Mouse (Mus musculus): ENCODE results near the gene Gnmt. TPM values are rescaled to one million over a fixed set of nuclear protein-coding genes. Genes with fewer than 3 reads are reported as not detected.

The Gnmt gene
- total RNA-seq, 2 experiments from 2014 or later = 1.1 to 2.1 TPM

Other genes starting within 250 kb of the Gnmt start
- under 1 TPM; 0.36 to 0.39 TPM for gene Ttbk1, start 241.5 kb downstream of the Gnmt start, total RNA-seq (2021)
- 1 to 10 TPM; 4.9 to 6.7 TPM for gene Dnph1, start 232.5 kb downstream of the Gnmt start, total RNA-seq (2021)
- 10 to 100 TPM; 11.2 to 11.4 TPM for gene Cul9, start 182.8 kb downstream of the Gnmt start, total RNA-seq (2021)
- 10 to 100 TPM; 70.4 to 74.9 TPM for gene Srf, start 173.0 kb downstream of the Gnmt start, total RNA-seq (2021)
- gene Ptk7, start 99.7 kb downstream of the Gnmt start, total RNA-seq (2021) = under 1 TPM; 0.79 to 0.94 TPM
- gene Klc4, start 83.1 kb downstream of the Gnmt start, total RNA-seq (2021) = 10 to 100 TPM; 11.7 to 11.8 TPM
- 100 to 1,000 TPM in 1 of 2 experiments, 10 to 100 TPM in 1; 99.4 to 102 TPM for gene Mrpl2, start 82.9 kb downstream of the Gnmt start, total RNA-seq (2021)
- 1 to 10 TPM; 5.8 to 5.9 TPM for gene Cul7, start 78.8 kb downstream of the Gnmt start, total RNA-seq (2021)
- 1 to 10 TPM; 7.5 to 9.9 TPM for gene Rrp36, start 54.8 kb downstream of the Gnmt start, total RNA-seq (2021)
- 10 to 100 TPM; 29.8 to 39.0 TPM for gene Mea1, start 50.4 kb downstream of the Gnmt start, total RNA-seq (2021)
- gene Klhdc3, start 48.3 kb downstream of the Gnmt start, total RNA-seq (2021) = 100 to 1,000 TPM; 110 to 123 TPM
- gene Ppp2r5d, start 24.1 kb downstream of the Gnmt start, total RNA-seq (2021) = 10 to 100 TPM; 23.4 to 26.7 TPM
- gene Pex6, start 17.7 kb downstream of the Gnmt start, total RNA-seq (2021) = 10 to 100 TPM; 12.7 to 15.2 TPM
- 1 to 10 TPM; 7.6 to 8.9 TPM for gene Cnpy3, start 23.0 kb upstream of the Gnmt start, total RNA-seq (2021)
- gene Ptcra, start 34.5 kb upstream of the Gnmt start, total RNA-seq (2021) = not detected
- 10 to 100 TPM; 26.8 to 33.5 TPM for gene 2310039H08Rik, start 43.5 kb upstream of the Gnmt start, total RNA-seq (2021)
- gene Rpl7l1, start 53.5 kb upstream of the Gnmt start, total RNA-seq (2021) = 10 to 100 TPM; 39.3 to 40.7 TPM
- gene Bicral, start 129.3 kb upstream of the Gnmt start, total RNA-seq (2021) = 10 to 100 TPM in 1 of 2 experiments, 1 to 10 TPM in 1; 8.2 to 12.1 TPM
- 1 to 10 TPM; 7.4 to 8.5 TPM for gene Tbcc, start 161.5 kb upstream of the Gnmt start, total RNA-seq (2021)
- gene Prph2, start 181.3 kb upstream of the Gnmt start, total RNA-seq (2021) = not detected

Data from gastrocnemius, postnatal 36 days (tissue).